Mouse (Mus musculus): ENCODE measurements around the gene Rbm19.

DNA sequence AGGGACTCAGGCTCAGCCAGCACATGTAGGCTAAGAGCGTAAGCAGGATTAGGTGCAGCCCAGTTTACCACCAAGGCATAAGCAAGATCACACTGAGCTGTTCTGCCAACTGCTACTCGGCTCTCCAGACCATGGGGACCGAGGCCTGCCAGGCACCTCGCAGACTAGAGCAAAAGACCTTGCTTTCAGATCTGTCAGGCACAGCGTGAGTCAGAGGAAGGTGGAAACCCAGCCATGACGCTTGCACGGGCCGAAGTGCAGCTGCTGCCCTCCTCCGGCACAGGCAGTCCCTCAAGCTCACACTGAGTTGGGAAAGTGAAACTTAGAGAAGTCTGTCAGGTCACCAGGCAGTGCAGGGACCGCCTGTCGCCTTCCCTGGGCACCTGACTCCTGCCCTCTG is 63.8 kb downstream of the Rbm19 start:
- no peak for TF ChIP-seq GATA1 (IDR thresholded peaks at IDR 0.05; ENCODE audit: low read length)
- TF ChIP-seq TAL1 (IDR thresholded peaks at IDR 0.05; ENCODE audit: low read length) = no peak
